Mouse (Mus musculus): Measurements from ENCODE around the gene Ylpm1. TPM values are rescaled to one million over a fixed set of nuclear protein-coding genes. Genes with fewer than 3 reads are reported as not detected.

Ylpm1 gene
- total RNA-seq, 2 experiments from 2014 or later, result 113 to 115 TPM

- DNase-seq (ENCODE audit: low spot score in 2 of 2), result no peak
These were observed 10.9 kb downstream of the Ylpm1 start for GRCm38 (mm10) chr12:85007021-85007420.

GRCm38 (mm10) chr12:85009776-85010175 is 13.7 kb downstream of the Ylpm1 start:
- DNase-seq (ENCODE audit: low spot score in 2 of 2), result no peak

- DNase-seq (ENCODE audit: low spot score in 2 of 2), result no peak
These were observed 14.4 kb downstream of the Ylpm1 start for GRCm38 (mm10) chr12:85010541-85010940.

- no peak for DNase-seq (ENCODE audit: low spot score in 2 of 2)
These were observed 16.1 kb downstream of the Ylpm1 start for GRCm38 (mm10) chr12:85012185-85012584.

- DNase-seq (ENCODE audit: low spot score in 2 of 2), result no peak
These were observed 25.9 kb downstream of the Ylpm1 start for GRCm38 (mm10) chr12:85022071-85022470.

GRCm38 (mm10) chr12:85032710-85033109 is 36.6 kb downstream of the Ylpm1 start:
- DNase-seq (ENCODE audit: low spot score in 2 of 2), result no peak

GRCm38 (mm10) chr12:85051218-85051617 is 55.1 kb downstream of the Ylpm1 start:
- DNase-seq (ENCODE audit: low spot score in 2 of 2), result no peak

- DNase-seq (ENCODE audit: low spot score in 2 of 2), result no peak
These were observed 74.9 kb downstream of the Ylpm1 start for GRCm38 (mm10) chr12:85071043-85071442.

GRCm38 (mm10) chr12:85077100-85077499 is 81.0 kb downstream of the Ylpm1 start:
- DNase-seq (ENCODE audit: low spot score in 2 of 2), result no peak

- no peak for DNase-seq (ENCODE audit: low spot score in 2 of 2)
These were observed 88.1 kb downstream of the Ylpm1 start for GRCm38 (mm10) chr12:85084257-85084656.

GRCm38 (mm10) chr12:85084941-85085340 is 88.8 kb downstream of the Ylpm1 start:
- DNase-seq (ENCODE audit: low spot score in 2 of 2), result no peak

GRCm38 (mm10) chr12:85087845-85088244 is 91.7 kb downstream of the Ylpm1 start:
- DNase-seq (ENCODE audit: low spot score in 2 of 2), result no peak

- DNase-seq (ENCODE audit: low spot score in 2 of 2), result no peak
These were observed 95.1 kb downstream of the Ylpm1 start for GRCm38 (mm10) chr12:85091190-85091589.

GRCm38 (mm10) chr12:85092214-85092613 is 96.1 kb downstream of the Ylpm1 start:
- DNase-seq (ENCODE audit: low spot score in 2 of 2), result peak in 1 of 2 experiments; percentile 78

- peak; percentile 54 to 58 for DNase-seq (ENCODE audit: low spot score in 2 of 2)
These were observed 97.9 kb downstream of the Ylpm1 start for GRCm38 (mm10) chr12:85094010-85094409.

- DNase-seq (ENCODE audit: low spot score in 2 of 2), result no peak
These were observed 98.6 kb downstream of the Ylpm1 start for GRCm38 (mm10) chr12:85094706-85095105.

GRCm38 (mm10) chr12:85095146-85095545 is 99.0 kb downstream of the Ylpm1 start:
- DNase-seq (ENCODE audit: low spot score in 2 of 2), result no peak

- DNase-seq (ENCODE audit: low spot score in 2 of 2), result no peak
These were observed 99.7 kb downstream of the Ylpm1 start for GRCm38 (mm10) chr12:85095859-85096258.

GRCm38 (mm10) chr12:85101001-85101400 is 104.9 kb downstream of the Ylpm1 start:
- DNase-seq (ENCODE audit: low spot score in 2 of 2), result no peak

GRCm38 (mm10) chr12:85101521-85102106 is 105.5 kb downstream of the Ylpm1 start:
- DNase-seq (ENCODE audit: low spot score in 2 of 2), result no peak

GRCm38 (mm10) chr12:85103096-85103495 is 107.0 kb downstream of the Ylpm1 start:
- no peak for DNase-seq (ENCODE audit: low spot score in 2 of 2)

GRCm38 (mm10) chr12:85104789-85105188 is 108.7 kb downstream of the Ylpm1 start:
- no peak for DNase-seq (ENCODE audit: low spot score in 2 of 2)

GRCm38 (mm10) chr12:85106292-85106691 is 110.2 kb downstream of the Ylpm1 start:
- no peak for DNase-seq (ENCODE audit: low spot score in 2 of 2)

- DNase-seq (ENCODE audit: low spot score in 2 of 2), result no peak
These were observed 112.5 kb downstream of the Ylpm1 start for GRCm38 (mm10) chr12:85108643-85109042.

All from layer of hippocampus, adult 18-20 months (tissue).